Mouse (Mus musculus) ES-Bruce4 (cell line): ENCODE measurements around the gene Insc.

ENCODE experiments used
- CTCF ChIP-seq: IDR thresholded peaks from one replicate; pipeline ENCODE4 v1.8.1; 2011; ENCODE audit warnings: low read depth, low read length
- EP300 ChIP-seq: IDR thresholded peaks from 2 replicates; pipeline ENCODE4 v1.6.1; 2011; ENCODE audit warnings: low read depth, low read length; ENCODE audit not compliant: insufficient read depth
- POLR2A ChIP-seq: IDR thresholded peaks from one replicate; pipeline ENCODE4 v1.8.1; 2011; ENCODE audit warnings: low read length; ENCODE audit not compliant: insufficient read depth

DNA sequence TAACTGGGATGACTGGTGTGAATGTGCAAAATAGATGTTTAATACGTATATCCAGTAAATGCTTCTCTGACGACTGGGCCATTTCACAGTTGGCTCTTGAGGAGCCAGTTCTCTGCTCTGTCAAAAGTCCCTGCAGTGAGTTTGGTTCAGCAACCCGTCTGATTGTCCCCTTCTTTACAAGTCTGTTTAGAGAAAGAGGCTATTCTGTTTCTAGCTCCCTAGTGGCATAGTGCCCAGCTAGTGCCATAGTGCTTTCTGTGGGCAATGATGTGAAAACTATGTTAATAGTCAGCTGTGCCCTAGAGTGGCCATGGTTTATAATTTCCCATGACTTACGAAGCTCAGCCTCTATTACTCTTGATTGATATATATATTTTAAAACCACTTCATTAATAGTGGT is 143.4 kb downstream of the Insc start:
- TF ChIP-seq CTCF: no peak
- no peak for TF ChIP-seq EP300
- no peak for TF ChIP-seq POLR2A
